ENCODE assay signal across 20 mouse cellular contexts in the genomic region with DNA sequence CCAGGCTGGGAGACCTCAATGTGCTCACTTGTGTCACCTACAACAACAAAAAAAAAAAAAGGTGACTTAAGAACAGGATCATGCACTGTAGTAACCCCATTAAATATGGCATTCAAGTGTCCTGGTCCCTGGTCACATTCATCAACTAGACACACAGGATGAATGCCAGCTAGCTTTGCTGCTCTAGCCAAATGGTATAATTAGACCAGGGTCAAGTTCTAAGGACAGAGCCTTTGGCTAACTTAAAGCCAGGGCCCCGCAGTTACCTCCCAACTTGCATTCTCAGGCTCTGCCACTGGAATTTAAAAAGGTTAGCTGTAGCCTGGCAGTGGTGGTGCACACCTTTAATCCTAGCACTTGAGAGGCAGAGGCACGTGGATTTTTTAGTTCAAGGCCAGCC.
DNase-seq lines count a peak whose midpoint lies in the region; ATAC-seq and TF ChIP-seq lines count a peak whose summit lies in the region.
"Had no signal": no experiment of that assay in that cellular context is flagged by ENCODE, and none has a peak within 500 bp of the region (broad histone marks: within the 10 kb centered on the region; RNA-seq: fewer than 3 reads in every experiment).

No protein-coding gene starts in this region.

- peak; percentile 96 for DNase-seq in heart, adult 11 months
- no peak for DNase-seq in heart, embryonic 10.5 days (ENCODE audit: low spot score)
- peak; percentile 41 for DNase-seq in kidney, adult 2 months
- DNase-seq in heart, postnatal 4 days = peak; percentile 18
- no peak for DNase-seq in layer of hippocampus, adult 8-10 months (ENCODE audit: low spot score in 2 of 2)
- DNase-seq: cerebellum, adult 9-11 months; lung, adult 2 months; spleen, adult 18-20 months; thymus, postnatal 4 days had no signal

- no peaks in the 10 kb centered on the region for H3K27me3 ChIP-seq in heart, embryonic 10.5 days (ENCODE audit: insufficient read depth, poor library complexity, severe bottlenecking)
- H3K27me3 ChIP-seq in kidney, adult 2 months (replicated peaks; ENCODE audit: control insufficient read depth, insufficient read depth, low read length) = no peaks in the 10 kb centered on the region
- no peaks in the 10 kb centered on the region for H3K27me3 ChIP-seq in kidney, embryonic 16.5 days (ENCODE audit: insufficient read depth, low read length)
- no peaks in the 10 kb centered on the region for H3K27me3 ChIP-seq in hindbrain, embryonic 16.5 days (replicated peaks; ENCODE audit: control insufficient read depth, insufficient read depth, low read length)
- H3K27me3 ChIP-seq: forebrain, embryonic 12.5 days; megakaryocyte, embryonic 14.5 days; neural tube, embryonic 15.5 days had no signal

- H3K36me3 ChIP-seq in heart, embryonic 10.5 days = no peaks in the 10 kb centered on the region
- H3K36me3 ChIP-seq in kidney, adult 2 months (ENCODE audit: control insufficient read depth, insufficient read depth, low read length) = no peaks in the 10 kb centered on the region
- no peaks in the 10 kb centered on the region for H3K36me3 ChIP-seq in kidney, embryonic 16.5 days (ENCODE audit: insufficient read depth, low read length)
- no peaks in the 10 kb centered on the region for H3K36me3 ChIP-seq in hindbrain, embryonic 16.5 days (ENCODE audit: control insufficient read depth, insufficient read depth, low read length)
- H3K36me3 ChIP-seq: forebrain, embryonic 12.5 days; hindbrain, embryonic 10.5 days; neural tube, embryonic 15.5 days had no signal

- no peak for TF ChIP-seq CTCF in kidney, adult 2 months (conservative IDR thresholded peaks at IDR 0.05; ENCODE audit: insufficient read depth, insufficient read length, low read depth, low read length)

- no peaks in the 10 kb centered on the region for H3K4me1 ChIP-seq in heart, embryonic 10.5 days
- H3K4me1 ChIP-seq in kidney, adult 2 months (ENCODE audit: control insufficient read depth, insufficient read depth, low read length) = no peaks in the 10 kb centered on the region
- peaks cover 4% of the 10 kb centered on the region; the same call in 1 of the 2 replicates for H3K4me1 ChIP-seq in kidney, embryonic 16.5 days (ENCODE audit: insufficient read depth, low read length)
- no peaks in the 10 kb centered on the region for H3K4me1 ChIP-seq in brown adipose tissue, adult 24 weeks (ENCODE audit: control insufficient read depth, insufficient read depth, insufficient read length, low read length)
- H3K4me1 ChIP-seq in hindbrain, embryonic 16.5 days (ENCODE audit: control insufficient read depth, insufficient read depth, low read depth, low read length) = no peaks in the 10 kb centered on the region
- H3K4me1 ChIP-seq: forebrain, embryonic 12.5 days; hindbrain, embryonic 10.5 days; neural tube, embryonic 15.5 days had no signal

- no peak overlapping the region for H3K27ac ChIP-seq in heart, embryonic 10.5 days
- no peak overlapping the region for H3K27ac ChIP-seq in kidney, adult 2 months (ENCODE audit: insufficient read depth, low read depth, low read length)
- no peak overlapping the region for H3K27ac ChIP-seq in kidney, embryonic 16.5 days (ENCODE audit: low read length)
- peak overlapping the region; percentile 56 for H3K27ac ChIP-seq in brown adipose tissue, adult 24 weeks (replicated peaks; ENCODE audit: low read depth, low read length)
- H3K27ac ChIP-seq in hindbrain, embryonic 16.5 days (ENCODE audit: low read depth, low read length) = no peak overlapping the region
- H3K27ac ChIP-seq: forebrain, embryonic 12.5 days; hindbrain, embryonic 10.5 days; kidney, postnatal 0 days; layer of hippocampus, adult 2 months; neural tube, embryonic 15.5 days had no signal

- TF ChIP-seq POLR2A in kidney, adult 2 months (IDR thresholded peaks at IDR 0.05; ENCODE audit: low read depth, low read length) = no peak

- H3K4me2 ChIP-seq in kidney, embryonic 16.5 days (replicated peaks; ENCODE audit: low read depth, low read length) = no peak overlapping the region
- H3K4me2 ChIP-seq in hindbrain, embryonic 16.5 days (ENCODE audit: low read length) = no peak overlapping the region
- H3K4me2 ChIP-seq: forebrain, embryonic 12.5 days; liver, embryonic 11.5 days; neural tube, embryonic 15.5 days had no signal

- no peak overlapping the region for H3K4me3 ChIP-seq in heart, embryonic 10.5 days
- H3K4me3 ChIP-seq in kidney, adult 2 months (ENCODE audit: insufficient read depth, low read depth, low read length) = no peak overlapping the region
- H3K4me3 ChIP-seq in kidney, embryonic 16.5 days (ENCODE audit: low read length) = no peak overlapping the region
- H3K4me3 ChIP-seq in brown adipose tissue, adult 24 weeks (ENCODE audit: insufficient read depth, low read depth, low read length) = no peak overlapping the region
- H3K4me3 ChIP-seq in hindbrain, embryonic 16.5 days (ENCODE audit: low read length) = no peak overlapping the region
- H3K4me3 ChIP-seq: forebrain, embryonic 12.5 days; hindbrain, embryonic 10.5 days; layer of hippocampus, adult 2 months; megakaryocyte, embryonic 14.5 days; neural tube, embryonic 15.5 days had no signal

- H3K9me3 ChIP-seq in heart, embryonic 10.5 days = no peaks in the 10 kb centered on the region
- no peaks in the 10 kb centered on the region; the same call in 1 of the 2 replicates for H3K9me3 ChIP-seq in kidney, embryonic 16.5 days (ENCODE audit: low read length)
- H3K9me3 ChIP-seq in hindbrain, embryonic 16.5 days (ENCODE audit: control insufficient read depth, low read length) = no peaks in the 10 kb centered on the region
- H3K9me3 ChIP-seq: forebrain, embryonic 12.5 days; hindbrain, embryonic 10.5 days; neural tube, embryonic 15.5 days had no signal

- no peak for ATAC-seq in kidney, embryonic 16.5 days (ENCODE audit: low FRiP score, low TSS enrichment)
- ATAC-seq in hindbrain, embryonic 16.5 days = no peak
- ATAC-seq: midbrain, embryonic 16.5 days had no signal

- no peak overlapping the region for H3K9ac ChIP-seq in kidney, embryonic 16.5 days (replicated peaks; ENCODE audit: low read length)
- no peak overlapping the region for H3K9ac ChIP-seq in hindbrain, embryonic 16.5 days (ENCODE audit: low read depth, low read length)
- H3K9ac ChIP-seq: forebrain, embryonic 12.5 days; neural tube, embryonic 15.5 days had no signal

- WGBS in heart, embryonic 10.5 days = 57% methylated on average over 2 of the region's 2 CpGs
- 48% methylated on average over 2 of the region's 2 CpGs for WGBS in kidney, adult 2 months
- 64% methylated on average over 2 of the region's 2 CpGs for WGBS in kidney, embryonic 16.5 days
- 75% methylated on average over 2 of the region's 2 CpGs for WGBS in hindbrain, embryonic 16.5 days

Comparison
In these comparisons a context has a peak if more than half of its experiments do, and no peak if none do; other contexts are left out.
1. DNase-seq: peak in heart, adult 11 months (single experiment), kidney, adult 2 months (single experiment) and heart, postnatal 4 days (single experiment); none in heart, embryonic 10.5 days (single experiment) and layer of hippocampus, adult 8-10 months (0 of 2).